Mouse (Mus musculus): Measurements from ENCODE around the gene Slc35e3.

The Slc35e3 gene

DNA sequence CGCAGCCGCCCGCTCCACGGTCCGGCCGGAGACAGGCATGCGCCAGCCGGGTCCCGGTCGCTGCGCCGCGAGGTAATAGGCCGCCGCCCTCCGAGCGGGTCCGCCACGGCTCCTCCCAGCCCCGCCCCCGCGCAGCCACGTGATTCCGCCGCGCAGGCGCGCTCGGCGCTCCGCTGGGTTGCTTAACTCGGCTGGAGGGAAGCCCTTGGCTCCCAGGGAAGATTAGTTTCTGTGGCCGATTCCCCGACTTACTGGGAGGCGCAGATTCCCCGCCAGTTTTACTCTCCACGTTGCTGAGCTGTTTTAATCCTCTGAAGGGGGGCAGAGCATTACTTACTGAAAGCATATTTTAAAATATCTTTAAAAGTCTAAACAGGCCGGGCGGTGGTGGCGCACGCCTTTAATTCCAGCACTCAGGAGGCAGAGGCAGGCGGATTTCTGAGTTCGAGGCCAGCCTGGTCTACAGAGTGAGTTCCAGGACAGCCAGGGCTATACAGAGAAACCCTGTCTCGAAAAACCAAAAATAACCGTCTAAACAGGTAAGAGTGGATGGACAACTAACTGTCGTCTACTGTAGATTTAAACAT, at the start of gene Slc35e3:
TSS of gene Slc35e3 (minus strand) at position 69 of the 587 bp plus-strand sequence.
- DNase-seq: peak; percentile 96 to 97

DNA sequence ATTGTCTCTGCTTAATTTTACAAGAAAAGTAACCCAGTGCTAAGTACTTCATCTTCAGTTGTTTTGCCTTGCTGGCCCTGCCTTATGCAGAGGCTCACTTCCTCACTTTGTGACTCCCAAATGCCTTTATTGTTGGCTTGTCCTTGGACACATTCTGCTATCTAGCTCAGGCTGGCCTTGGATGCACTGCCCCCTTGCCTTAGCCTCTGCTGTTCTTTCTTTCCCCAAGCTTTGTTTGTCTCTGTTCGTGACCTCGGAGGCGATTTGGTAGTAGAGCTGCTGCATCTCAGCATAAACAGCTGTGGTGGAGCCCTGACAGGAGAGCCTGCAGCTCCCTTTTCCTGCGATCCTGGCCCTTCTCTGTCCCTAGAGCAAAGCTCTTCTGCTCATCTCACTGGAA, 49.0 kb upstream of the Slc35e3 start:
- no peak for DNase-seq

DNA sequence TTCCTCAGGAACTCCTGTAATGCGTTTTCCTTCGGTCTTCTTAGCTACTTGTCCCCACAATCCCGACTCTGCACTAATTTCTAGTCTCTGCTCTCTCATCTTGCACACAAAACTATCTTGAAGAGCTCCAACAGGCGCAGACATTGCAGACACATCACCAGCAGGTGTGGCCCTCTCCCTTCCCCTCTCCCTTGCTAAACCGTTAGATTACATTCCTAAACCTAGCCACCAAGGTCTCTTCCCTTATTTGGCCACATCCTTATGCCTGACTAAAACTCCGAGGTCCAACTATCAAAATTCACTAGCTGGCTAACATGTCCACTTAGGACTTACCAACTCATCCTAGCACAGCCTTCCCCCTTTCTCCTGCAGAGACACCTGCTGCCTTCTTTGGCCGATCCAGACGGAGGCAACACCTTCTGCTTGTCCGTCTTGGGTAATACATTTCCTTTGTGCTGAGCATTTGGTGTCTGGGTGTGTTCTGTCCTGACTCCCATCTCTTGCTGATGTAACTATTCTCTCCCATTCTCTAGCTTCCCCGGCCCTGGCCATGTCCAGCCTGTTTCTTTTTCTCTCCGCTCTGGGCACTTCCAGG, 47.4 kb upstream of the Slc35e3 start:
- no peak for DNase-seq

DNA sequence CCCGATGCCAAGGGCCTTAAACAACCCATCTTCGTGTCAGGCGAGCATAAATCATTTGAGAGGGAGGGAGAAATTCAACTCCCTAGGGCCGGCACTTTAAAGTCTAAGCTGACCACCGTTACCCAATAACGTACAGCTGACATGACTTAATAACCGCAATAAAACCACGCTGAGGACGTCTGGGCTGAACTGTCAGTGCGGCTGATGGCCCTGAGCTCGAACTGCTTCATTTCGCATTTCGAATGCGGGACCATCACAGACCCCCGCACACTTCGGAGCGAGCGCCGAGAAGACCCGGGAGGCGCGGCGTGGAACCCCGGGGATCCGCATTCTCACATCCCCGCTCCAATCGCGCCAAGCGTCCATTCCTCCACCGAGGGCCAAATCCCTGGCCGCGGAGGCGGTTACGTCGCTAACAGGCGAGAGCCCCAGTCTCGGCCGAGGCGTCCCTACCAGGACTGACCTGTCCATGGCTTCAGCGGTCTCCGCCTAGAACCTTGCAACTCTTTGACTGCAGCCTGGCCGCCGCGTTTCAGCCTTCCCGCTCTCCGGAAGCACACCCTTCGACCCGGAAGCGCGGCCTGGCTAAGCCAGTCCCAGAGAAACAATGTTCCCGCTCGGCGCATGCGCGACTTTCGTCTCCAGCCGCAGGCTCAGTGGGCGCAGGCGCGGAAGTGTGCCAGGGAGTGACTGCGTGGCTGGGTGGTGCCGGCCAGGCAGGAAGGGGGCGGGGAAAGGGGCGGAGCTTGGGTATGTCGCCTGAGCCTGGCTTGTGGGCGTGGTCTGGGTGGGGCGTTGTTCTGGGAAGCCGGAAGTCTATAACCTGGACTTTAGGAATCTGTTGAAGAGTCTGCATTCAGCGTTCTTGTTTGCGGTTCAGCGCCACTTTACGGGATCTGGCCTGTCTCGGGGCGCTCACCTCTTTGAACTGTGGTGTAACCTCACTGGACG, 46.3 kb upstream of the Slc35e3 start, which contains the start of gene Nup107:
TSS of gene Nup107 (minus strand) at position 565 of the 951 bp plus-strand sequence.
- DNase-seq: peak; percentile 100

DNA sequence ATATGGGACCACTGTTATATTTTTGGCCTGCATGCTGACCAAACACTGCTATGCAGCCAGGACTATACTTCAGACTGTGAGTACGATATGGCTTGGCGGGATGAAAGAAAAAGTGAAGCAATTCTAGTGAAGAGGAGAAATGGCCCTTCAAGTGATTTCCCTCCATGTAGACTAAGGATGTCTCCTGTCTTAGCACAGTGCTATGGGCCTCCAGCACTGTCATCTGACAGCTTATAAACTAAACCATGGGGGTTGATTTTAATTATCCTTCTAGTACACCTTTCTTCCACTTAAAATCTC, 45.0 kb upstream of the Slc35e3 start:
- no peak for DNase-seq

DNA sequence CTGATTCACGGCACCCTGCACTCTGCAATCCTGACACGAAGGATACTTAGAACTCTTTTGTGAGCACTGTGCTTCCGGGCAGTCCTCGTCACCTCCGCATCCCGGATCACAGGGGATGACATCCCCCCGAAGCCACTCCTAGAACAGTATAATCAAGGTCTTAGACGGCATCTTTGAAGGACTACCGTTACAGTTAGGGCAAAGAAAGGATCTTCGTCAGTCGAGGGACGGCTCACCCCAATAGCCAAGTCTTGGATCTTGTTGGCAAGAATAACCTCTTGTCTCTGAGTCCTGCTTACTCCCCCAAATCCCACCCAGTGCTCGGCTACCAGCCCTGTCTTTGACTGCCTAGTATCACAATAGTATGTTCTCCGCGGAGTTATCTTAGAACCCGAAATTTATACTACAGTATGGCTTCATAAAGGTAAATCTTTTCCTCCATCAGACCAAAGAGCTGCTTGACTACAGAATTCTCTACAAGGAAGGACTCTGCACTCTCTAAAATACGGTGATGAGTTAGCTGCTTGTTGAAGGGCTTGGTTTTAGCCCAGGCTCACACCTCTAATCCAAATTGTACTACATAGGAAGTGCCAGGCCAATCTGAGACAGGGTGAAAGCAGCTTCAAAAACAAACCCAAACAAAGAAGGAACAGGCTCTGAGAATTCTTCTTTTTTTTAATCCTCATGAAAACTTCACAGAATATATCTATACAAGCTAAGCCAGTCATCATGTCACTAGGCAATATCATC, 44.4 kb upstream of the Slc35e3 start:
- DNase-seq: no peak

DNA sequence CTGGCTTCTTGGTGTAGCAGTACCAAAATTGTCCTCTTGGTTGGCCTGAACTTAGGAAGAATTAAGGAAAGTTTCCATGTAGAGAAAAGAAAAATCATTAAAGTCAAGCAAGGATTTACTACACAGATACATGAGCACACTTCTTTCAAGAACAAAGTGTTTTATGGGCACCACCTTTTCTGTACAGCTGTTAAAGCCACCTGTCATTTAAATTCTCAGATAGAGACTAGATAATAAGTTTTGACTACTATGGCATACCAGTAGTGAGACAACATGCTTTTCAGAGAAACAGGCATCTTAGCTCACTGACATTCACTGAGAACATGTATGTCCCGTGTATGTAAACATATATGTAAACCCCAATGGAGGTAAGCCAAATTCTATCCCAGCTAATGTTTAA, 43.8 kb upstream of the Slc35e3 start:
- no peak for DNase-seq

DNA sequence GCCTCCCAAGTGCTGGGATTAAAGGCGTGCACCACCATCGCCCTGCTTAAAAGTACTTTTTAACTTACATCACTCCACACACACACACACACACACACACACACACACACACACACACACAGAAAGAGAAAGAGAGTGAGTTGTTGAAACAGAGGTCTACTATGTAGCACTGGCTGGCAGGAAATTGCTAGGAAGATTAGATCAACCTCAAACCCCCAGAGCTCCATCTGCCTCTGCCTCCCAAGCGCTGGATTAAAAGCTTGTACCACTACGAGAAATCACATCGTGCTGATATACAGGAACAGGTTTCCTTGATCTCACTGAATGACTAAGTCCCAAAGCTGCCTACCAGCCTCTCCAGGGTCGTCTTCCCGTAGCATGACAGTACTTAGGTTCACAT, 38.5 kb upstream of the Slc35e3 start:
- DNase-seq: no peak

DNA sequence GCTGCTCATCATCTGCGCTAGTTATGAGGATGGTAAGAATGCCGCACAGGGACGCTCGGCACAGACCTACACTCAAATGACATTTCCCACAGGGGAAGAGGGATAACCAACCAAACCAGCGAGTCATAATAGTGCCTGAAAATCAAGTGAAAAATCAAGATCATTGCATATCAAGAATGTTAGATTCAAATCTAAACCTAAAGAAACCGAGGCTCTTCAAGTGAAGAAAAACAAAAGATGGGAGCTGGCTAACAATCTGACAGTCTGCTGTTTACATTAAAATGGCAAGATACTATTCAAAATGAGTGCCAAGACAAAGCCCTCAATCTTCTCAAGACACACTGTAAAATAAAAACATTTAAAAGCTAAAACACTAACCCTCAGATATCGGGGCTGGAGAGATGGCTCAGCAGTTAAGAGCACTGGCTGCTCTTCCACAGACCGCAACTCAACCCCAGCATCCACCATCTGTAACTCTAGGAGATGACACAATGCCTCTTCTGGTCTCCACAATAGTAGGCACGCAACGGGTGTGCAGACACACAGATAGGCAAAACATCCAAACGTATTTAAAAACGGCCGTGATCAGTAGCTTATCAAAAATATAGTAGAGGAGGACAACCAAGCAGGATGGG, 37.7 kb upstream of the Slc35e3 start:
- no peak for DNase-seq

DNA sequence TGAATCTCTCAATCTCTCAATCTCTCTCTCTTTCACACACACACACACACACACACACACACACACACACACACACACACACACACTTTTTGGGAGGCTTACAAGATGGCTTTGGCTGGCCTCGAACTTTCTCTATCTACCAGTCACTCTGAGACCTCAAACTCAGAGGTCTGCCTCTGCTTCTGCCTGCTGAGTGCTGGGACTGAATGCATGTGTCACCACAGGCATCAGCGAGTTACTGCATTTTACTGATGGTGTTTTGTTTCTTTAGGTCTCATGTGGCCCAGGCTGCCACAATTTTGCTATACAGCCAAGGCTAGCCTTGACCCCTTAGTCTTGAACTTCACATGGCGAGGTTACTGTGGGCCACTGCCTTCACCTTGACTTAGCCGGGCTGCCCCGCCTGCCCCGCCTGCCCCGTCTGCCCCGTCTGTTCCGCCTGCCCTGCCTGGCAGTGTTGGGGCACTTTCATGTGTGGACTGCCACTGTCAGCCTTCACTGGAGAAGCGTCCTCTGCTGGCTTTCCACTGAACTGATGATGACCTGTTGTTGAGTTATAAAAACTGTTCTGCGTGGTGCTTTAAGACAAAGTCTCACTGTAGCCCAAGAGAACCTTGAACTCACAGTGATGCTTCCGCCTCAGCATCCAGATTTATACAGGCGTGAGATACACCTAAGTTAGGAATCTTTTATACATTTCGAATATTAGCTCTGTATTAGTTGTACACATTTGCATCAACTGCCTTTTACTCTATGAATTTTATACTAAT, 36.5 kb upstream of the Slc35e3 start:
- no peak for DNase-seq

DNA sequence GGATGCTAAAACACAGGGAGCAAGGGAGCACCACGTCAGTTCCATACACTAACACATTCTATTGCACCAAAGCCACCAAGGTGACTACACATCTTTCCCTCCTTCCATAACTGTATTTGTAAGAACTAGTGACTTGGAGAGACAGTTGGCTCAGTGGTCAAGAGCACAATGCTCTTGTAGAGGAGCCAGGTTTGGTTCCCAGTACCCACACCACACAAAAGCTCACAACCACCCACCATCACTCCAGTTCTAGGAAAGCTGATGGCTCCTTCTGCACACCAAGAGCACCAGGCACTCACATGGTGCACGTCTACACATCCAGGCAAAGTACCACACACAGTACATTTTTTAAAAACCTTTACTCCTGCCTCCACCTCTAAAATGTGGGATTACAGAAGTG, 35.9 kb upstream of the Slc35e3 start:
- no peak for DNase-seq

DNA sequence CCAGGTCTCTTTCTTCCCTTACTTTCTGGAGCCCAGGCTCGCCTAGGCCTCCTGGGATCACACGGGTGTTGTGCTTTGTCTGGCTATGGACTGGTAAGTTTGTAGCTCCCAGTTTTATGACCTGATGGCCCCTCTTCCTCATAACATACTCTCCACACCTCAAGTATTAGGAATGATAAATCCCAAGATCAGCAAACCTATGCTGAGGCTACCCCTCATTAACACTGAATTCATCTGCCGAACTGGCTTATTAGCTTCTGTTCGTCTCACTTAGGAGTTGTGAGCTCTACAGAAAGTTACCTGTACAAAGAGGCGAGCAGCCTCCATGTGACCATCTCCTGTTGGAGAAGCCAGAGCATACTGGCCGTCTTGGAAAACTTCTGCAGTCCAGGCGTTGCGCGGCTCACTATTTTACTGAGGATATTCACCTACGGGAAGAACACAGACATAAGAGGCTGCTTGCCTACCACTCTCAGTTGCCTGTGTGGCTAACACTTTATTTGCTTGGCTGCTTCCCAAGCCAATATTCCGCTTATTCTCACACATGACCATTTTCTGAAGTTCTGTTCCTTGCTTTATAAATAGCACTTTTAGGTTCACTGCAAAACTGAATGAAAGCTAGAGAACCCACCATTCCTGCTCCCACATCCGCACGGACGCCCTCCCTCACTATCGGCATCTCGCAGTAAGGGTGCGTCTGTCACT, 35.0 kb upstream of the Slc35e3 start:
- DNase-seq: no peak

DNA sequence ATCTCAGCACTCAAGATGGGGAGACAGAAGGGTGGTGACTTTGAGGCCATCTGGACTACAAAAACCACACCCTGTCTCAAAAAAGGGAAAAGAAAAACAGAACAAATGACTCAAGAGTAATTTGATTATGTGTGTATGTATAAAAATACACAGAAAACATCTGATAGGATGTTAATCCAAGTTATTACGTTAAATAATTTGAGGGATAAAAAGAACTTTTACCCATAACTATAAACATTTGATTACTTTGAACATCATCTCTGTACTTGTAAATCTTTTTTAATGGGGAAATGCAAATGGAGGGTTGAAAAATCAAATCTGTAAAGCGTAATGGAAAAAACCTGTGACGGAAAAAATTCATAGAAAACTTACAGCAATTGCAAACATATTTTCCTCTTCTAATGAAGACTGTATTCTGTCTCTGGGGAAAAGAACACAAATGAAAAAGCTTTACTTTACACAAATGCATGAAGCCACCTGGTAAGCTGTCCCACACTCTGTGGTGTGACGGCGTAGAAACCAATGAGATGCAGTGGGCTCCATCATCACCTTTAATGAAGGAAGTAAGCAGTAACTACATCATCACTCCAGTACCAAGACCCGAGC, 34.2 kb upstream of the Slc35e3 start:
- no peak for DNase-seq

DNA sequence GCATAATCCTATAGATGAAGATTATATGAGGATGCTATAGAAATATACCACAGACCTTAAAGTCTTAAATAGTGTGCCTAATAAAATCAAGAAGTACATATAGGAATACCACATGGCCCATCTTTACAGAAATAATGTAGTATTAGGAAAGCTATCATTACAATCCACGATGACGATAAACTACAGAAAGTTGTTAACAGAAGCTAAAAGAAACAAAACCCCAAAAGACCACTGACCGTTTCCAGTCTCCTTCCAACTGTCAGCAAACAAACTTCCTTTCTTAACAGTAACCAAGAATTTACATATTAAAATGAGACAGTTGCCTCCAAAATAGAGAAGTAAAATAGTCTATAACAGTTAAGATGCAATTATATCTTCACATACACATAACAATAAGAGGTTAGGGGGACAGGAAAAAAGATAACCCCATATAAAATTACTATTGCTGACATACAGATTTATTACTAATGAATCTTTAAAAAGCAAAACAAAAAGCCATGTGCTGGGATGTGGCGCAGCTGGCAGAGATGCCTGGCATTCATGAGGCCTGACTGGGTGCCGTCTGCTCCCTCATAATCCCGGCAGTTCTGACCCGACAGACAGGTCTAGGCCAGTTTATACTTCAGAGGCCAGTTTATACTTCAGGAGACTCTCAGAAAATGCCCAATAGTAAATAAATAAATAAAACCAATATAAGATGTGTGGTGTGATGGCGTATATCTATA, 33.6 kb upstream of the Slc35e3 start:
- DNase-seq: no peak

DNA sequence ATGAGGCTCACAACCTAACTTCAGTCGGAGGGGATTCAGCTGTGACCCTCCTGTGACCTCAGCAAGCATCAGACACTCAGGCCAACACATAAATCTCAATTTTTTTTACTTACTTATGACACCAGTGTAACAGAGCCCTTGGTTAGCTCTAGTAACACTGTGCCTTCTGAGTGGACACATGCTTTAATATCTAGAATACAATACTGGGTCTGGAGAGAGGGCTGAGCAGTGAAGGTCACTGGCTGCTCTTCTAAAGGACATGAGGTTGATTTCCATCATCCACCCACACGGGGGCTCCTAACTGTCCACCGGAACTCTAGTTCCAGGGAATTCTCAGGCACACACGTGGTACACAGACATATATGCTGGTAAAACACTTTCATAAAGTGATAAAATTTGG, 32.8 kb upstream of the Slc35e3 start:
- no peak for DNase-seq

DNA sequence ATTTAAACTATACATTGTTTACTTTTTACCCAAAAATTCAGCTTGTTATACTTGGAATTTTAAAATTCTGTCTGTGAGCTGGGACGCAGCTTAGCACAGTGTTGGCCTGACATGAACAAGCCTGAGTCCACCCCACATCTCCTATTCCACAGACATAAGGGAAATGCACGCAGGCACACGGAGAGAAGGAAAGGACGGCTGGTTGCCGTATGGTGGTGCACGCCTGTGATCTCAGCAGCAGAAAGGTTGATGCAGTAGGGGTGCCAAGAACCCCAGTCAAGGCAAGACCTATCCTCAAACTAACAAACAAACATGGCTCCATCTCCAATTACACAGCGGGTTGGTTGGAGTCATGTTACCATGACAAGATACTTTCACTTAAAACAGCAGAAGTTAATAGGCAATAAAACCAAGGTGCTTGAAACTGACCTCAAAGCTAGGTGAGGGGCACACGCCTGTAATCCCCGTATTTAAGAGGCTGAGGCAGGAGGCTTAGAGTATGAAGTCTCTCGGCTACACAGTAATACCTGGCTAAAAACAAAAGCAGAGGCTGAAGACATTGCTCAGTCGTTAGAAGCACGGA, 32.3 kb upstream of the Slc35e3 start:
- DNase-seq: no peak

DNA sequence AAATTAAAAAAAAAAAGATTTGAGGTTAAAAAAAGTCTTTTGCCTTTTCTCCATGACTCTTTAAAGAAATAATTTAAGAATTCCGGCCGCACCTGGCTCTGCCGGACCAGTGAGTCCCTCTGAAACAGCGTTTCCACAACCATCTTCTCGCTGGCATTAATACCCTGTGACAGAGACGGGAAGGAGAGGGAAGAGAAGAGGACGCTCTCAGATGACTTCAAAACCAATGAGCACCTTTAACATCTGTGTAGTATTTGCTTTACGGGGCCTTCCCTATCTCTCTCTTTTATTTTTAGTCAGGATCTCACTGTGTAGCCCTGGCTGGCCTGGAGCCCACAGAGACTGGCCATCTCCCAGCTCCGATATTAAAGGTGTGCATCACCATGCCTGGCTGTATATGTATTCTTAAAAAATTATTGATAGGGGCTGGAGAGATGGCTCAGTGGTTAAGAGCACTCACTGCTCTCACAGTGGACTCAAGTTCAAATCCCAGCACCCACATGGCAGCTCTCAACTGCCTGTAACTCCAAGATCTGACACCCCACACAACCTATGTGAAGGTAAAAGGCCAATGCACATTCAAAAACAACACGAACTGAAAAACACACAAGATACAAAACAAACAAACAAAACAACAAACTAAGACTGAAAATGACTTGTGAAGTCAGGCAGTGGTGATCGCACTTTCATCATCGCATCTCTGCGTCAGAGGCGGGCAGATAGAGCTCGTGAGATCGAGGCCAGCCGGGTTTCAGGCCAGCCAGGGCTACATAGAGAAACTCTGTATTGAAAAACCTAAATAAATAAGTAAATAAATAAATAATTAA, 31.5 kb upstream of the Slc35e3 start:
- no peak for DNase-seq

DNA sequence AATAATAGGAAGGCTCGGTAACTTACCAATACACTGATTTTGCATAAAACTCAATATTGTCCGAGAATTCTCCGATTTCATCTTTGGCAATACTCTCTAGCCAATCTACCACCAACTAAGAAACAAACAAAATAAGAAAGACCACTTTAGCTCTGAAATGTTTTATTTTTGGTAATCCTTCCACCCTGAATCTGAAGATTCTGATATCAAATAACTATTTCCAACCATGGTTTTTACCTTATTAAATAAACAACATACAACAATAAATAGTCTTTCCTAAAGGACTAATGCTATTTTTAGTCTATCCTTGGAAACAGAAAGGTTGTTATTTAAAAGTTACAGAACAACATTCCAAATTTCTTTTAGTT, 30.9 kb upstream of the Slc35e3 start:
- no peak for DNase-seq

All from lung, adult 18-20 months (tissue).